Mouse (Mus musculus): ENCODE data around the gene Chic1. TPM values are rescaled to one million over a fixed set of nuclear protein-coding genes. Genes with fewer than 3 reads are reported as not detected.

Gene Chic1
- 0.69 and 0.71 TPM in 2 replicates for polyA plus RNA-seq (2016; fragmentation: Nextera tagmentation; extraction: Ambion mirVana)

DNA sequence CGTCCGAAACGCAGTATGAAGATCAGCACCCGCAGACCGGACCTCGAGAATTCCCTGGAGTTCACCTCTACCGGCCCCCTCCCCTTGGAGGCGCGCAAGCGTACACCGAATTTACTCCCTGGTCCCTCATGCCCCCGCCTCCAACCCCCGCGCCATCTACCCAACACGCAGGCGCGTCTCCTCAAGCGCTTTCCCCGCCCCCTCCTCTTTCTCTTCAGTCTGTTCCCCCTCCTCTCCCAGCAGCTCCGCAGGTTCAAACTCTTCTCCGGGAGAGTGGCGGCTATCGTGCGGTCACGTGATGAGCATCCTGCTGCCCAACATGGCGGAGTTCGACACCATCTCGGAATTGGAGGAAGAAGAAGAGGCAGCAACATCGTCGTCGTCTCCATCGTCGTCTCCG lies at the start of gene Chic1:
TSS of gene Chic1 (plus strand) at position 190 of the 400 bp plus-strand sequence.
- peak within 1 kb of the TSS; percentile 64 for H3K4me2 ChIP-seq
- no peaks in the 10 kb centered on the region for H3K4me1 ChIP-seq
- H3K9ac ChIP-seq = no peak within 1 kb of the TSS
- WGBS (ENCODE audit: insufficient replicate concordance) = 11% methylated on average over 34 of the region's 34 CpGs
- no peaks in the 10 kb centered on the region for H3K9me3 ChIP-seq (replicated peaks)
- H3K27ac ChIP-seq = no peak within 1 kb of the TSS
- H3K4me3 ChIP-seq = peak within 1 kb of the TSS; percentile 53
- H3K27me3 ChIP-seq (replicated peaks) = peaks cover 47% of the 10 kb centered on the region
- no peaks in the 10 kb centered on the region for H3K36me3 ChIP-seq
- no peak for ATAC-seq

DNA sequence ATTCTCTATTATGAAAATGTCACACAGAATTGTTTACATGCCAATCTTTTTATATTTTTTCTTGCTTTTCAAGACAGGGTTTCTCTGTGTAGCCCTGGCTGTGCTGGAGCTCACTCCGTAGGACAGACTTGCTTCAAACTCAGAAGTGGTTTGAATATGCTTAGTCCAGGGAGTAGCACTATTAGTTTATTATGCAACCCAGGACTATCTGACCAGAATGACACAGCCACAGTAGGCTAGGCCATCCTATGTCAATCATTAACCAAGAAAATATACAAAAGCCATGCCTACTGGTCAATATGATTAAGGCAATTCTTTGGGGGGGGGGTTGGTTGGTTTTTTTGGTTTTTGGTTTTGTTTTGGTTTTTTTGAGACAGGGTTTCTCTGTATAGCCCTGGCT lies 48.0 kb upstream of the Chic1 start:
- Histone ChIP-seq H3K27me3 (replicated peaks) (peaks cover 32% of the 10 kb centered on the region), H3K36me3 (no peaks in the 10 kb centered on the region), H3K4me1 (no peaks in the 10 kb centered on the region), H3K9me3 (replicated peaks) (no peaks in the 10 kb centered on the region), H3K4me2 (no peak overlapping the region), H3K9ac (no peak overlapping the region), H3K27ac (no peak overlapping the region), H3K4me3 (no peak overlapping the region)
- ATAC-seq = no peak
- 50% methylated on average over 1 of the region's 1 CpGs for WGBS (ENCODE audit: insufficient replicate concordance)

DNA sequence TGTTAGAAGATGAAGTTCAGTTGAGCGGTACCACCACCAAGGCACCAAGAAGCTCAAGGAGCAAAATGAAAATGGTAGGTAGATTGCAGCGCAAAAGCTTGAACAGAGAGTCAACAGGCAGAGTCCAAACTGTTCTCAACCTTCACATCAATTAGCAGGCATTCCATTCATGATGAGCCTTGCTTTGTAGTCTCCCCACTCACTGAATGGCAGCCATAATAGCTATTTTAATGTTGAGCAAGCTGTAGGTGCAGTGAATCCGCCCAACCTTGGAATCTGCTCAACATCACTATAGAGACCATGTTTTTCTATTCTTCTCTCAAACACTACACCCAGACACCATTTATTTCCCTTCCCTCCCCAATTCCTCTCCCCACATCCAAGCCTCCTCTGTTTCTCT lies 44.6 kb upstream of the Chic1 start:
- WGBS (ENCODE audit: insufficient replicate concordance) = 87% methylated on average over 3 of the region's 3 CpGs
- no peak for ATAC-seq
- Histone ChIP-seq H3K27ac (no peak overlapping the region), H3K4me1 (no peaks in the 10 kb centered on the region), H3K4me2 (no peak overlapping the region), H3K9ac (no peak overlapping the region), H3K4me3 (no peak overlapping the region), H3K36me3 (no peaks in the 10 kb centered on the region), H3K27me3 (replicated peaks) (peaks cover 36% of the 10 kb centered on the region), H3K9me3 (replicated peaks) (no peaks in the 10 kb centered on the region)

DNA sequence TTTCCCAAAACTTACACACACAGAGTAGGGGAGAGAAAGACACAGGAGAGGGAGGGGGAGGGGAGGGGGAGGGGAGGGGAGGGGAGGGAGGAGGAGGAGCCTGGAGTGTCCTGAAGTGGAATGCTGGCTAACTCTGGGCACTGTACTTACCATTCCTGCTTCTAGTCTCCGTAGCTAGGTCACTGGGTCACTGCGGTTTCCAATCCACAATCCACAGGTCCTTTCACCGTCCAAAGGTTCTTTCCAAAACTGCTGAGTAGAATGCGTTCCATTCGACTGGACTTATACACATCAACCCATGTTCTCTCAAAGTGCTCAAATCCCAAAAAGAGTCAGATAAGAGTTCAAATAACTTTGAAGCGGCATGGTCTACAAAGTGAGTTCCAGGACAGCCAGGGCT lies 42.1 kb upstream of the Chic1 start:
- Histone ChIP-seq H3K4me3 (no peak overlapping the region), H3K36me3 (no peaks in the 10 kb centered on the region), H3K9ac (no peak overlapping the region), H3K9me3 (replicated peaks) (no peaks in the 10 kb centered on the region), H3K4me2 (no peak overlapping the region), H3K27me3 (replicated peaks) (peaks cover 49% of the 10 kb centered on the region), H3K4me1 (no peaks in the 10 kb centered on the region), H3K27ac (no peak overlapping the region)
- no peak for ATAC-seq
- WGBS (ENCODE audit: insufficient replicate concordance) = 66% methylated on average over 5 of the region's 6 CpGs

DNA sequence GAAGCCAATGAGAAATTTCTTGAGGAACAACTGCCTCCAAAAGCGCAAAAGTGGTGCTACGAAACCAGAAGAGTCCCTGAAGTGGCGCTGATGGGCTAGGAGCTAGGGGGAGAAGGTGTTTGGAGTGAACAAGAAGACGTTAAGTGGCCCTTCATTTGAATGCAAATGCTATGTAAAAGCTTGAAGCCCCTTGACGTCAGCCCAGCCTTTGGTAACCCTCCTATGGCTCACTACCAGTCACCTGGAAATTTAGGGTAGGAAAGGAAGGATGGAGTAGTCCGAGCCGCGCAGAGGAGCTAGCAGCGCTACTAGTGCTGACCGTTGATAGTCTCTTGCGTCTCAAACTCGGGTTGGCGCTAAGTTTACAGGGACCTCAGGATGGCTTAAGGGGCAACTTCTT lies 35.1 kb upstream of the Chic1 start, which contains the start of gene Cdx4:
TSS of gene Cdx4 (plus strand) at position 253 of the 400 bp plus-strand sequence.
- Histone ChIP-seq H3K36me3 (no peaks in the 10 kb centered on the region), H3K9me3 (replicated peaks) (no peaks in the 10 kb centered on the region), H3K27ac (no peak within 1 kb of the TSS), H3K9ac (no peak within 1 kb of the TSS), H3K4me3 (no peak within 1 kb of the TSS), H3K4me1 (no peaks in the 10 kb centered on the region), H3K4me2 (no peak within 1 kb of the TSS), H3K27me3 (replicated peaks) (peaks cover 60% of the 10 kb centered on the region)
- 20% methylated on average over 13 of the region's 13 CpGs for WGBS (ENCODE audit: insufficient replicate concordance)
- ATAC-seq = no peak

DNA sequence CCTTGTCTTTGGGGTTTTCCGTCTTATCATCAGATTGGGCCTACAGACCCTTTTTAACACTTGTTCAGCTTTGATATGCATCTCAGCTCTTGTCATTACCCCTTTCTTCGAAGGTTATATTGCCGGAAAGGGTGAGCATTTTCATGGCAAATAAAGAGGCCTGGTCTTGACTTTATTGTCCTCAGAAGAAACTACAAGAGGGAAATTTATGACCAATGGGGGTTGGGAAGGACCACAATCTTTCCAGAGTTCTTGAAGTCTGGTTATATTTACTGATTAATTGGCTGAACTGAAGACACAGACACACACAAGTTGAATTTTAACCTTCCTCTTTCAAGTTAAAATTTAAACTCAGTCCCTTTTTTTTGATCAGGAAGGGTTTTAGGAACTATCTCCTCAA lies 30.4 kb upstream of the Chic1 start:
- Histone ChIP-seq H3K27me3 (replicated peaks) (peaks cover 52% of the 10 kb centered on the region), H3K4me1 (no peaks in the 10 kb centered on the region), H3K9ac (no peak overlapping the region), H3K9me3 (replicated peaks) (no peaks in the 10 kb centered on the region), H3K4me2 (no peak overlapping the region), H3K36me3 (no peaks in the 10 kb centered on the region), H3K4me3 (no peak overlapping the region), H3K27ac (no peak overlapping the region)
- no peak for ATAC-seq
- WGBS (ENCODE audit: insufficient replicate concordance) = 54% methylated on average over 3 of the region's 3 CpGs

DNA sequence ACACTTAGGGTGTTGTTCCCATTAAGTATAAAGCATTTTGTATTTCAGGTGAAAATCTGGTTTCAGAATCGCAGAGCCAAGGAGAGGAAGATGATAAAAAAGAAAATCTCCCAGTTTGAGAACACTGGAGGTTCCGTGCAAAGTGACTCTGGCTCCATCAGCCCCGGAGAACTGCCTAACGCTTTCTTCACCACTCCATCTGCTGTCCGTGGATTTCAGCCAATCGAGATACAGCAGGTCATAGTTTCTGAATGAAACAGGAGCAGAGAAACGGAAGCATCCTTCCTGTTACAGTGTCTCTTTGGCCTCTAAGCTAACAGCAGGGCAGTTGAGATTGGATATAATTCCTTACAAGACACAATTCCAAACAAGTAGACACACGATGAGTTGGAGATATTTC lies 26.9 kb upstream of the Chic1 start:
- Histone ChIP-seq H3K9me3 (replicated peaks) (no peaks in the 10 kb centered on the region), H3K9ac (no peak overlapping the region), H3K27ac (no peak overlapping the region), H3K4me1 (no peaks in the 10 kb centered on the region), H3K27me3 (replicated peaks) (peaks cover 34% of the 10 kb centered on the region), H3K36me3 (no peaks in the 10 kb centered on the region), H3K4me2 (no peak overlapping the region), H3K4me3 (no peak overlapping the region)
- 60% methylated on average over 8 of the region's 8 CpGs for WGBS (ENCODE audit: insufficient replicate concordance)
- no peak for ATAC-seq

DNA sequence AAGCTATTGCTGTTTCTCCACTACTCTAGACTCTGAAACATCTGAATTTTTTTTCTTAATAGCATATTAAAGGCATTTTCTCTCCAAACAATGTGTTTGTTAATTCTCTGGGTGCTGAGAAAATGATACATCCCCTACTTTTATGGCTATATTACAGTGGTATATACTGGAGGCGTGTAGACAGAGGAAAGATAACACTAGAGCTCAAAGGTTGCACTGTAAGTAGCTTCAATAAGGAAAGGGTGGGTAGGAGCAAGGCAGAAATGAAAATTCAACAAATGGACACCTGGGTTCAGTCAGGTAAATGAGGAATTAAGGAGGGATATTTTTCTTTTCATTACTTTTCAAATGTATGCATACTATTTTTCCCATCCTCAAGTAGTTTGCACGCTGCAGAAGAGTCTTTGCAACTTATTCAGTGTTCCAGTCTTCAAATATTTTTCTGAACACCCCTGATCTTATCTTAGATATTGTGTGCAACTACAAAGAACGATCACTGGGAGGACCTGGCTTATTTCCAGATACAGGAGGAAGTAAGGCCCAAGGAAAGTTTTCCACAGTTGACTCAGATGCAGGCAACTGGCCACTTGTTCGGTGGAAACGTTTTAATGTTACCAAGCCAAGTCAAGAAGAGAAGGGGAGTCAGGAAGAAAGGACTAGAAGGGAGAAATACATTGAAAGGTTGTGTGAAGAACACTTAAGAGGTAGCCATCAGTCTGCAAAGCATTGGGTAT lies 25.0 kb upstream of the Chic1 start:
- no peaks in the 10 kb centered on the region for H3K9me3 ChIP-seq (replicated peaks)
- 41% methylated on average over 5 of the region's 5 CpGs for WGBS (ENCODE audit: insufficient replicate concordance)
- H3K4me2 ChIP-seq = no peak overlapping the region
- no peak overlapping the region for H3K9ac ChIP-seq
- no peak overlapping the region for H3K27ac ChIP-seq
- ATAC-seq = no peak
- no peaks in the 10 kb centered on the region for H3K4me1 ChIP-seq
- peaks cover 29% of the 10 kb centered on the region for H3K27me3 ChIP-seq (replicated peaks)
- H3K4me3 ChIP-seq = no peak overlapping the region
- no peaks in the 10 kb centered on the region for H3K36me3 ChIP-seq

DNA sequence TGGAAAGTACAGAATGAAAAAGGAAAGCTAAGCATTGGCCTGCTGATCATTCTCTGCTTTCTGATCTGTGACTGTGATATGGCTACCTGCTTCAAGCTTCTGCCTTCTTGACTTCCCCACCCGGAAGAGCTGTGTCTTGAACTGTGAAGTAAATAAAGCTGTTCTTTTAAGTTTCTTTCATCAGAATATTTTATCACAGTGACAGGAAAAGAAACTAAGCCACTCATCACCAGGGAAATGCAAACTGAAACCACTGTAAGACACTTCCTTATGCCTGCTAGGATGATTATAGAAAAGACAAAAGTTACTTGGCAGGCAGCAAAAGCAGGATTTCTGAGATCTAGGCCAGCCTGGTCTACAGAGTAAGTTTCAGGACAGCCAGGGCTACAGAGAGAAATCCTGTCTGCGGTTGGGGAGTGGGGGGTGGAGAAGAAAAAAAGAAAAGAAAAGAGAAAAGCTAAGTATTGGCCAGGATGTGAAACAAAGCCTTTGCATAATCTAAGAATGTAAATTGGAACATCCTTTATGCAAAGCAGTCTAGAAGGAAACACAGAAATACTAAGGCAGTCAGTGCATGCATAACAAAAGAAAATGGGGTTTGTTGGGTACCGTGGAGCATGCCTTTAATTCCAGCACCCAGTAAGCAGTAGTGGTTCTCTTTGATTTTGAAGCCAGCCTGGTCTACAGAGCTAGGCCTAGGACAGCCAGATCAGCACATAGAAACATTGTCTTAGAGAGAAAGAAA lies 14.7 kb upstream of the Chic1 start:
- H3K9me3 ChIP-seq (replicated peaks) = no peaks in the 10 kb centered on the region
- H3K9ac ChIP-seq = no peak overlapping the region
- no peak for ATAC-seq
- H3K27ac ChIP-seq = no peak overlapping the region
- WGBS (ENCODE audit: insufficient replicate concordance) = 64% methylated on average over 3 of the region's 3 CpGs
- peaks cover 26% of the 10 kb centered on the region for H3K27me3 ChIP-seq (replicated peaks)
- no peaks in the 10 kb centered on the region for H3K36me3 ChIP-seq
- H3K4me1 ChIP-seq = no peaks in the 10 kb centered on the region
- no peak overlapping the region for H3K4me2 ChIP-seq
- H3K4me3 ChIP-seq = no peak overlapping the region

DNA sequence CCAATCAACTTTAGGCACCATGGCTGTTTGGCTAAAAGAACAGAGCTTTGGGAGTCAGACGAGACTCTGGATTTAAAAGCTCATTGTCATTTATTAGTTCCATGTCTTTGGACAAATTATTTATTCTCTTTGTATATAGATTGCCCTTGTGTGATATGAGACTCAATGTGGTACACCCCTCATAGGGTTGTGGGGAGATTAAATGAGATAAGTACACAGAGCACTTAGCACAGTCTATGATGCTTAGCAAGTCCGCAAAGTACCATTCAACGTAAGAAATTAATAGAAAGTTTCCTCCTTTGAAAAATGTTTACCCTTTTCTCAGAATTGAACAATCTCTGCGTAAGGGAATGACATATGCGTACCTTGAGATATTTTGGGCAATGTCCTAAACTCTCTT lies 492 bp upstream of the Chic1 start:
- Histone ChIP-seq H3K4me2 (peak overlapping the region; percentile 64), H3K9me3 (replicated peaks) (no peaks in the 10 kb centered on the region), H3K27ac (no peak overlapping the region), H3K36me3 (no peaks in the 10 kb centered on the region), H3K9ac (no peak overlapping the region), H3K27me3 (replicated peaks) (peaks cover 43% of the 10 kb centered on the region), H3K4me3 (peak overlapping the region; percentile 53; the same call in 1 of the 2 replicates), H3K4me1 (no peaks in the 10 kb centered on the region)
- 39% methylated on average over 5 of the region's 5 CpGs for WGBS (ENCODE audit: insufficient replicate concordance)
- no peak for ATAC-seq

DNA sequence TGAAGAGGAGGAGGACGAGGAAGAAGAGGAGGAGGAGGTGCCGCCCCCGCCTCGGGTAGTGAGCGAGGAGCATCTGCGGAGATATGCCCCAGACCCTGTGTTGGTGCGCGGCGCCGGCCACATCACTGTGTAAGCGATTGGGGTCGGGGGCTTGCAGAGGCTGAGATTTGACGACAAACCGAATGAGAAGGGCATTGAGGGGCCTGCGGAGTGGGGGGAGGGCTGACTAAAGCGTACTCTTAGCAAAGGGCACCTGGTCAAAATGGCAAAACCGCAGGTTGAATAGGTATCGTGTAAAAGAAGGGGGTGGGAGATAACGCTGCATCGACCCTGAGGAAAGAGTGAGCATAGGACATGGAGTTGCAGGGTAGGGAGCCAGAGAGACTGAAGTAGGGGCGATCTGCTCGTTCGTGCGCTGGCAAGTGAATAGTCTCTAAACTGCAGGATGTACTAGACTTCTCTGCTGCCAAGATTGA lies 523 bp downstream of the Chic1 start:
- Histone ChIP-seq H3K4me3 (peak overlapping the region; percentile 53), H3K4me2 (peak overlapping the region; percentile 64), H3K36me3 (no peaks in the 10 kb centered on the region), H3K9ac (no peak overlapping the region), H3K27me3 (replicated peaks) (peaks cover 47% of the 10 kb centered on the region), H3K9me3 (replicated peaks) (no peaks in the 10 kb centered on the region), H3K27ac (no peak overlapping the region), H3K4me1 (no peaks in the 10 kb centered on the region)
- 9% methylated on average over 24 of the region's 24 CpGs for WGBS (ENCODE audit: insufficient replicate concordance)
- ATAC-seq = no peak

DNA sequence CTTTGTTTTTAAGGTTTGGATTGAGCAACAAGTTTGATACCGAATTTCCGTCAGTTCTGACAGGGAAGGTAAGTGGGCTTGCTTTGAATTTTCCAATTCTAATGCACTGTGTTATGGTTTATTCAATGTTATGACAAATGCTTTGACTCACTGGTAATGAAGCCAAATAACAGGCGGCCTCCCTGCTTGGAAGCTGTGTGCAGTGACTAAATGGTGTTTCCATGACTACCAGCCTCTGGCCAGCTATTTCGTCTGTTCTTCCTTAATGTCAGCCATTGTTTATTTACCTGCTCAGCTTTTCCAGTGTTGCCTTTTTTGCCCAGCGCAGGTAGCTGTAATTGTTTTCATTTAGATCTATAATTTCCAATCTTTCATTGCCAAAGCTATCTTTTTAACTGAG lies 9.9 kb downstream of the Chic1 start:
- Histone ChIP-seq H3K27ac (no peak overlapping the region), H3K27me3 (replicated peaks) (0 out of 2 replicates have a peak, but pooled peaks cover 16% of the 10 kb centered on the region), H3K9ac (no peak overlapping the region), H3K4me1 (no peaks in the 10 kb centered on the region), H3K9me3 (replicated peaks) (no peaks in the 10 kb centered on the region), H3K36me3 (no peaks in the 10 kb centered on the region), H3K4me2 (no peak overlapping the region), H3K4me3 (no peak overlapping the region)
- WGBS (ENCODE audit: insufficient replicate concordance) = 58% methylated on average over 5 of the region's 5 CpGs
- no peak for ATAC-seq

Measured in liver, embryonic 12.5 days (tissue).